Comparison of ENCODE assay signal across 1 mouse cellular context in the genomic region with DNA sequence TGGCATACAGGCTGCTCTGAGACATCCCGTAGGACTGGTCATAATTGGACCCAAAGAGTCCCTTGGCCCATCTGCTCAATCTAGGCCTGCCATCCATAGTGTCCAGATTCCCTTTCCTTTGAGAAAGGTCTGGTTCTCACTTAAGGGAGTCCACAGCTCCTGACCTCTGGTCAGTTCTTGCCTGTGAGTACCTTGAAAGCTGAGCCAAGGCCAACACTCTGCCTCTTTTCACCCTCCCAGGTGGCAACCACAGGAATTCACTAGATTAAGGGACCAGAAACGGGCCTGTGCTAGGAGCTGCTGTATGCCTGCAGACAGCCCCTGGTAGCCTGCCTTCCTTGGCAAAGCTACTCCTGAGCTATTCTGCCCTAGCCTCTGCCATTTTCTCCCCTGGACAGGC.
TF ChIP-seq lines count a peak whose summit lies in the region.

No protein-coding gene starts in this region.

TF ChIP-seq in myocyte, 11 proteins besides CTCF, POLR2A, EP300 and RAD21 (continued from another document):
- TF ChIP-seq TCF3 (IDR thresholded peaks at IDR 0.05; ENCODE audit: insufficient read length, low read depth) (no peak), CEBPB (IDR thresholded peaks at IDR 0.05; ENCODE audit: insufficient read depth, poor library complexity, severe bottlenecking) (no peak), TCF12 (IDR thresholded peaks at IDR 0.05; ENCODE audit: insufficient read depth, poor library complexity, severe bottlenecking) (no peak), E2F4 (IDR thresholded peaks at IDR 0.05; ENCODE audit: insufficient read depth) (no peak), POLR2AphosphoS2 (IDR thresholded peaks at IDR 0.05; ENCODE audit: insufficient read length, low read depth) (no peak)
